In genomic region chr9:98123390-98123789, GRCm38 (mm10) we compare ENCODE assay signal across 17 mouse cellular contexts.
DNase-seq lines count a peak whose midpoint lies in the region; ATAC-seq and TF ChIP-seq lines count a peak whose summit lies in the region.
"Had no signal": no experiment of that assay in that cellular context is flagged by ENCODE, and none has a peak within 500 bp of the region (broad histone marks: within the 10 kb centered on the region; RNA-seq: fewer than 3 reads in every experiment).

No protein-coding gene starts in this region.

- H3K9ac ChIP-seq in ES-Bruce4 (ENCODE audit: low read depth, poor library complexity, severe bottlenecking): no peak overlapping the region
- no peak overlapping the region for H3K9ac ChIP-seq in midbrain, embryonic 16.5 days (ENCODE audit: low read depth, low read length)
- H3K9ac ChIP-seq: embryonic facial prominence, embryonic 15.5 days; forebrain, embryonic 12.5 days; heart, embryonic 15.5 days; hindbrain, embryonic 14.5 days; liver, embryonic 15.5 days; neural tube, embryonic 13.5 days had no signal

- no peaks in the 10 kb centered on the region for H3K4me1 ChIP-seq in ES-Bruce4 (ENCODE audit: control insufficient read depth, insufficient read depth, low read length)
- no peaks in the 10 kb centered on the region for H3K4me1 ChIP-seq in midbrain, embryonic 16.5 days (ENCODE audit: control insufficient read depth, insufficient read depth, low read length)
- H3K4me1 ChIP-seq: embryonic facial prominence, embryonic 15.5 days; heart, embryonic 15.5 days; liver, embryonic 15.5 days; neural tube, embryonic 13.5 days had no signal

- H3K27me3 ChIP-seq in ES-Bruce4 (ENCODE audit: control insufficient read depth, insufficient read depth, low read length, poor library complexity, severe bottlenecking): no peaks in the 10 kb centered on the region
- H3K27me3 ChIP-seq in midbrain, embryonic 16.5 days (ENCODE audit: control insufficient read depth, insufficient read depth, low read depth, low read length): no peaks in the 10 kb centered on the region
- H3K27me3 ChIP-seq: embryonic facial prominence, embryonic 15.5 days; forebrain, embryonic 12.5 days; heart, embryonic 15.5 days; liver, embryonic 15.5 days; neural tube, embryonic 13.5 days had no signal

- no peak overlapping the region for H3K4me3 ChIP-seq in ES-Bruce4 (ENCODE audit: low read depth, low read length)
- no peak overlapping the region for H3K4me3 ChIP-seq in midbrain, embryonic 16.5 days (ENCODE audit: low read depth, low read length)
- H3K4me3 ChIP-seq: embryonic facial prominence, embryonic 15.5 days; forebrain, embryonic 12.5 days; heart, embryonic 15.5 days; liver, embryonic 15.5 days; neural tube, embryonic 13.5 days had no signal

- no peak for ATAC-seq in midbrain, embryonic 16.5 days

- no peak for TF ChIP-seq POLR2A in ES-Bruce4 (IDR thresholded peaks at IDR 0.05; ENCODE audit: insufficient read depth, low read length)

- no peak overlapping the region for H3K4me2 ChIP-seq in midbrain, embryonic 16.5 days (ENCODE audit: low read length)
- H3K4me2 ChIP-seq: embryonic facial prominence, embryonic 15.5 days; forebrain, embryonic 12.5 days; heart, embryonic 15.5 days; hindbrain, embryonic 14.5 days; liver, embryonic 15.5 days; neural tube, embryonic 13.5 days had no signal

- no peak overlapping the region for H3K27ac ChIP-seq in ES-Bruce4 (ENCODE audit: insufficient read depth, low read length)
- no peak overlapping the region for H3K27ac ChIP-seq in midbrain, embryonic 16.5 days (ENCODE audit: low read length)
- H3K27ac ChIP-seq: embryonic facial prominence, embryonic 15.5 days; forebrain, embryonic 12.5 days; heart, embryonic 15.5 days; hindbrain, embryonic 14.5 days; liver, embryonic 15.5 days; neural tube, embryonic 13.5 days had no signal

- H3K36me3 ChIP-seq in ES-Bruce4 (ENCODE audit: control insufficient read depth, insufficient read depth, low read length, poor library complexity, severe bottlenecking): no peaks in the 10 kb centered on the region
- no peaks in the 10 kb centered on the region for H3K36me3 ChIP-seq in midbrain, embryonic 16.5 days (ENCODE audit: control insufficient read depth, insufficient read depth, low read length)
- H3K36me3 ChIP-seq: embryonic facial prominence, embryonic 15.5 days; forebrain, embryonic 12.5 days; G1E; heart, embryonic 15.5 days; liver, embryonic 15.5 days; neural tube, embryonic 13.5 days had no signal

- 55% methylated on average over 6 of the region's 6 CpGs for WGBS in midbrain, embryonic 16.5 days

- TF ChIP-seq EP300 in ES-Bruce4 (IDR thresholded peaks at IDR 0.05; ENCODE audit: insufficient read depth, low read depth, low read length): 0 out of 2 replicates have a peak, but pooled peaks have one; percentile 49

- peak; percentile 3 for TF ChIP-seq CTCF in ES-Bruce4 (IDR thresholded peaks at IDR 0.05; ENCODE audit: low read depth, low read length)

- H3K9me3 ChIP-seq in ES-Bruce4 (replicated peaks; ENCODE audit: control insufficient read depth, insufficient read depth, low read length, poor library complexity, severe bottlenecking): no peaks in the 10 kb centered on the region; the same call in 1 of the 2 replicates
- no peaks in the 10 kb centered on the region for H3K9me3 ChIP-seq in midbrain, embryonic 16.5 days (replicated peaks; ENCODE audit: control insufficient read depth, low read length, poor library complexity, severe bottlenecking)
- H3K9me3 ChIP-seq: embryonic facial prominence, embryonic 15.5 days; forebrain, embryonic 12.5 days; heart, embryonic 15.5 days; liver, embryonic 15.5 days; neural tube, embryonic 13.5 days had no signal

- peak; percentile 13 for DNase-seq in cerebellum, adult 11-12 months
- no peak for DNase-seq in cerebellum, postnatal 4 days (ENCODE audit: low spot score in 2 of 2)
- DNase-seq in kidney, postnatal 14 days: peak; percentile 3
- DNase-seq in kidney, adult 8-10 months: no peak
- peak; percentile 6 for DNase-seq in adrenal gland, postnatal 36 days
- DNase-seq in spleen, postnatal 14 days (ENCODE audit: low spot score in 2 of 2): no peak
- DNase-seq: B cell, adult 2 months; retina, postnatal 1 day had no signal

Comparison
In these comparisons a context has a peak if more than half of its experiments do, and no peak if none do; other contexts are left out.
1. DNase-seq: peak in cerebellum, adult 11-12 months (single experiment), kidney, postnatal 14 days (single experiment) and adrenal gland, postnatal 36 days (2 of 2); none in cerebellum, postnatal 4 days (0 of 2), kidney, adult 8-10 months (0 of 2) and spleen, postnatal 14 days (0 of 2).